Mouse (Mus musculus) MEL (cell line): ENCODE results near the gene Cmtm6.
"Not testable (repeated sequence)": the region's sequence is repeated elsewhere in the genome, so short reads cannot be mapped to it uniquely, and the experiment has no call there.

Source experiments
- CTCF ChIP-seq, 3 experiments: IDR thresholded peaks in 2 of 3; conservative IDR thresholded peaks in 1 of 3; 2 replicates each; pipeline ENCODE4 v1.5.1; 2011 to 2012; ENCODE audit warnings: low read length in 3 of 3, low read depth in 2 of 3, mild to moderate bottlenecking in 2 of 3, improper control_type of control experiment in 1 of 3, inconsistent platforms in 1 of 3, mixed read lengths in 1 of 3, moderate library complexity in 1 of 3; ENCODE audit not compliant: control insufficient read depth in 1 of 3, insufficient read depth in 1 of 3, poor library complexity in 1 of 3, severe bottlenecking in 1 of 3
- POLR2A ChIP-seq, 2 experiments: IDR thresholded peaks; 2 replicates each; pipeline ENCODE4 v1.6.1; 2011 to 2012; ENCODE audit warnings: low read length in 2 of 2, mild to moderate bottlenecking in 2 of 2, control low read depth in 1 of 2, improper control_type of control experiment in 1 of 2, low read depth in 1 of 2, moderate library complexity in 1 of 2; ENCODE audit not compliant: control insufficient read depth in 1 of 2, insufficient read depth in 1 of 2, poor library complexity in 1 of 2
- USF2 ChIP-seq, 2 experiments: IDR thresholded peaks; 2 replicates each; pipeline ENCODE4 v1.6.1; 2011 to 2012; ENCODE audit warnings: improper control_type of control experiment in 2 of 2, low read length in 2 of 2, borderline replicate concordance in 1 of 2, inconsistent platforms in 1 of 2, low read depth in 1 of 2, mild to moderate bottlenecking in 1 of 2; ENCODE audit not compliant: insufficient read depth in 1 of 2

DNA sequence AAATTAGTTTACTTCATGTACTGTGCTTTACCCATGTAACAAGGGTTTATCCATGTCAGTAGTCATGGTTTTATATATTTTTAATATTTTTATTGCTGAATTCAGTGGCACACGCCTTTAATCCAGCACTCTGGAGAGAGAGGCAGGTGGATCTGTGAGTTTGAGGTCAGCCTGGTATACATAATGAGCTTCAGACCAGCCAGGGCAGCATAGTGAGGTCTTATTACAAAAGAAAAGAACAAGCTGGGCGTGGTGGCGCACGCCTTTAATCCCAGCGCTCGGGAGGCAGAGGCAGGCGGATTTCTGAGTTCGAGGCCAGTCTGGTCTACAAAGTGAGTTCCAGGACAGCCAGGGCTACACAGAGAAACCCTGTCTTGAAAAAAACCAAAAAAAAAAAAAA lies 35.3 kb upstream of the Cmtm6 start:
- TF ChIP-seq POLR2A (IDR thresholded peaks at IDR 0.05; ENCODE audit: control insufficient read depth in 1 of 2, insufficient read depth in 1 of 2, low read depth in 1 of 2, low read length in 2 of 2, poor library complexity in 1 of 2); CTCF (IDR thresholded peaks at IDR 0.05 in 2 of 3, conservative IDR thresholded peaks at IDR 0.05 in 1 of 3; ENCODE audit: control insufficient read depth in 1 of 3, insufficient read depth in 1 of 3, low read depth in 2 of 3, low read length in 3 of 3, poor library complexity in 1 of 3, severe bottlenecking in 1 of 3); USF2 (IDR thresholded peaks at IDR 0.05; ENCODE audit: borderline replicate concordance in 1 of 2, insufficient read depth in 1 of 2, low read depth in 1 of 2, low read length in 2 of 2): not testable (repeated sequence)
